Comparison of ENCODE assay signal across 8 mouse cellular contexts in the genomic region with DNA sequence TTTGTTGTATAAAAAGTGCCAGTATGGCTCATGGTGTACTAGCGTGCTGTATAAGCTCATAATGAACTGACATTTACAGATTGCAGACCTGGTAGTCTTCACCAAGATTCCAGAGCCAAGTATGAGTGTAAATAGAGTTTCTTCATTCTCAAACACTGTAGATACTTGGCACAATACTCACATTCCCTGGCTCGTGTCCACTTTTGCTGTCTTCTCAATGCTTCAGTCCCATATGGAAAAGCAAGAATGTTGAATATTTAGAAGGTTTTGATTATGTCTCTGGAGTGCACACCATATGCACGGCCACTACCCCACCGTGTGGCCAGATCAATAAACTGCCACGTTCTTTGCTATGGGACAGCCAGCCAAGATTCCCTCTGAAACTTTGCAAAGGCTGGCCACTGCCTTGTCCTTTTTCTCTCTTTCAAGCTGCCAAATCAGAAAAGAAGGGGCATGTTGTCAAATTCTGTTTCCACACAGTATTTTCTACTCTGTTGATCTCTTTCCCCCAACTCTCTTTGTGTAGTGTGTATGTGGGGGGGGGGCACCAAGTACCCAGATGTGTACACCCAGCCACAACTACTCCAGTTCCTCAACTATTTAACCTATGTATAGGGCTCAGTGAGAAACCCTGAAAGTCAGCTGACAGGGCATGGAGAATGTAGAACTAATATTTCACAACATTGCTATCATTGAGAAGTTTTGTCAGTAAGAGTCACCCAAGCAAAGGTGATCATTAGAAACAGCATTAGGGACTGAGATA.
DNase-seq lines count a peak whose midpoint lies in the region; TF ChIP-seq lines count a peak whose summit lies in the region.
"Had no signal": no experiment of that assay in that cellular context is flagged by ENCODE, and none has a peak within 500 bp of the region (broad histone marks: within the 10 kb centered on the region; RNA-seq: fewer than 3 reads in every experiment).

No protein-coding gene starts in this region.

- peak; percentile 29; the same call in 1 of the 2 replicates for TF ChIP-seq CTCF in embryonic fibroblast, embryonic 13.5 days (IDR thresholded peaks at IDR 0.05; ENCODE audit: borderline replicate concordance, insufficient read depth, low read length)
- TF ChIP-seq CTCF in lung, adult 2 months (IDR thresholded peaks at IDR 0.05; ENCODE audit: insufficient read depth, low read length): peak; percentile 55

- TF ChIP-seq POLR2A in embryonic fibroblast, embryonic 13.5 days (IDR thresholded peaks at IDR 0.05; ENCODE audit: low read depth, low read length): no peak
- no peak for TF ChIP-seq POLR2A in lung, adult 2 months (IDR thresholded peaks at IDR 0.05; ENCODE audit: borderline replicate concordance, extremely low read depth, low read depth, low read length)

- H3K4me3 ChIP-seq in embryonic fibroblast, embryonic 13.5 days (ENCODE audit: insufficient read depth, low read length): no peak overlapping the region
- no peak overlapping the region for H3K4me3 ChIP-seq in lung, adult 2 months (replicated peaks; ENCODE audit: extremely low read depth, low read depth, low read length)
- H3K4me3 ChIP-seq: limb, embryonic 15.5 days had no signal

- no peaks in the 10 kb centered on the region for H3K4me1 ChIP-seq in embryonic fibroblast, embryonic 13.5 days (ENCODE audit: control insufficient read depth, insufficient read depth, low read length)
- peaks cover 2% of the 10 kb centered on the region; the same call in 1 of the 2 replicates for H3K4me1 ChIP-seq in lung, adult 2 months (ENCODE audit: control insufficient read depth, insufficient read depth, low read length)
- H3K4me1 ChIP-seq: limb, embryonic 15.5 days had no signal

- peak; percentile 45 for DNase-seq in heart, postnatal 4 days
- DNase-seq in heart, adult 11 months: no peak
- peak; percentile 0 to 13 for DNase-seq in urinary bladder, postnatal 36 days (ENCODE audit: low spot score in 2 of 2)
- no peak for DNase-seq in urinary bladder, adult 2 months (ENCODE audit: low spot score)
- DNase-seq in lung, adult 2 months: peak; percentile 9
- peak; percentile 10 for DNase-seq in yolk sac, embryonic 10.5 days (ENCODE audit: low spot score)

- no peak overlapping the region for H3K27ac ChIP-seq in embryonic fibroblast, embryonic 13.5 days (ENCODE audit: insufficient read depth, low read length)
- H3K27ac ChIP-seq: limb, embryonic 15.5 days had no signal

- 32% methylated on average over 5 of the region's 5 CpGs for WGBS in lung, adult 2 months

Comparison
In these comparisons a context has a peak if more than half of its experiments do, and no peak if none do; other contexts are left out.
1. DNase-seq: peak in heart, postnatal 4 days (single experiment), urinary bladder, postnatal 36 days (2 of 2), lung, adult 2 months (single experiment) and yolk sac, embryonic 10.5 days (single experiment); none in heart, adult 11 months (single experiment) and urinary bladder, adult 2 months (single experiment).